Mouse (Mus musculus) midbrain, embryonic 14.5 days (tissue): ENCODE measurements around the gene Smurf2. TPM values are rescaled to one million over a fixed set of nuclear protein-coding genes. Genes with fewer than 3 reads are reported as not detected.

ENCODE experiments used
- ATAC-seq: fragments of 200-750 bp; cut with Nextera tagmentation; 2 replicates; pipeline ENCODE4 v1.8.0; 2017; ENCODE audit warnings: moderate number of reproducible peaks, moderate library complexity; ENCODE audit not compliant: low FRiP score, low TSS enrichment
- DNase-seq: peaks from one replicate; pipeline ENCODE4 v3.0.0-alpha.2; 2015
- H3K27ac ChIP-seq: fragments of 300-500 bp; sonication (generic); replicated peaks from 2 replicates; pipeline ENCODE4 v1.5.1; 2014; ENCODE audit warnings: mild to moderate bottlenecking, low read depth, low read length, moderate library complexity
- H3K27me3 ChIP-seq: fragments of 300-500 bp; sonication (generic); 2 replicates; pipeline ENCODE4 v1.6.1; 2014; ENCODE audit warnings: low read length, control low read depth, mixed read lengths; ENCODE audit not compliant: control insufficient read depth, insufficient read depth
- H3K36me3 ChIP-seq: fragments of 300-500 bp; sonication (generic); 2 replicates; pipeline ENCODE4 v1.6.1; 2014; ENCODE audit warnings: low read length, control low read depth; ENCODE audit not compliant: control insufficient read depth, insufficient read depth
- H3K4me1 ChIP-seq: fragments of 300-500 bp; sonication (generic); 2 replicates; pipeline ENCODE4 v1.6.1; 2014; ENCODE audit warnings: mild to moderate bottlenecking, antibody characterized with exemption, low read length, control low read depth; ENCODE audit not compliant: control insufficient read depth, insufficient read depth
- H3K4me2 ChIP-seq: fragments of 300-500 bp; sonication (generic); 2 replicates; pipeline ENCODE4 v1.6.1; 2014; ENCODE audit warnings: mild to moderate bottlenecking, low read length, moderate library complexity
- H3K4me3 ChIP-seq: fragments of 300-500 bp; sonication (generic); replicated peaks from 2 replicates; pipeline ENCODE4 v1.5.1; 2014; ENCODE audit warnings: low read depth, low read length
- H3K9ac ChIP-seq: fragments of 300-500 bp; sonication (generic); replicated peaks from 2 replicates; pipeline ENCODE4 v1.6.1; 2014; ENCODE audit warnings: mild to moderate bottlenecking, low read length, moderate library complexity
- H3K9me3 ChIP-seq: fragments of 300-500 bp; sonication (generic); 2 replicates; pipeline ENCODE4 v1.6.1; 2016; ENCODE audit warnings: low read length, control low read depth, mixed read lengths; ENCODE audit not compliant: control insufficient read depth
- WGBS: fragments of 180-500 bp; shearing (Covaris S2); extraction: QIAGEN DNeasy Blood & Tissue Kit; methylation state at CpG from one replicate; pipeline ENCODE4 v1.1.7; 2014; 5-methylcytosine and 5-hydroxymethylcytosine counted together
- polyA plus RNA-seq: library from polyadenylated mRNA; unstranded; fragments of >200 nt; fragmentation: Nextera tagmentation; extraction: Ambion mirVana; gene quantifications from 2 replicates; pipeline ENCODE4 v1.2.1, GENCODE M21; 2014

The Smurf2 gene
- polyA plus RNA-seq, 1 experiment from 2014 or later: 24.0 TPM

- no peak for ATAC-seq
- peaks cover 76% of the 10 kb centered on the region for H3K36me3 ChIP-seq
- H3K27ac ChIP-seq: no peak overlapping the region
- H3K27me3 ChIP-seq: no peaks in the 10 kb centered on the region
- no peak overlapping the region for H3K4me3 ChIP-seq
- H3K4me1 ChIP-seq: peaks cover 5% of the 10 kb centered on the region; the same call in 1 of the 2 replicates
- H3K9me3 ChIP-seq: no peaks in the 10 kb centered on the region
- no peak overlapping the region for H3K9ac ChIP-seq
- WGBS: 76% methylated on average over 4 of the region's 4 CpGs
- no peak for DNase-seq
- no peak overlapping the region for H3K4me2 ChIP-seq
Observed at GRCm38 (mm10) chr11:106820972-106821371, 99.5 kb downstream of the Smurf2 start.

GRCm38 (mm10) chr11:106820252-106820651 lies 100.3 kb downstream of the Smurf2 start:
- no peak overlapping the region for H3K9ac ChIP-seq
- peaks cover 82% of the 10 kb centered on the region for H3K36me3 ChIP-seq
- H3K9me3 ChIP-seq: no peaks in the 10 kb centered on the region
- no peak overlapping the region for H3K4me2 ChIP-seq
- H3K4me3 ChIP-seq: no peak overlapping the region
- DNase-seq: no peak
- ATAC-seq: no peak
- no peak overlapping the region for H3K27ac ChIP-seq
- H3K27me3 ChIP-seq: no peaks in the 10 kb centered on the region
- H3K4me1 ChIP-seq: peaks cover 5% of the 10 kb centered on the region; the same call in 1 of the 2 replicates
- 83% methylated on average over 6 of the region's 6 CpGs for WGBS

GRCm38 (mm10) chr11:106819595-106819994 lies 100.9 kb downstream of the Smurf2 start:
- no peak for DNase-seq
- Histone ChIP-seq H3K4me1 (peaks cover 5% of the 10 kb centered on the region; the same call in 1 of the 2 replicates), H3K27ac (no peak overlapping the region), H3K9ac (no peak overlapping the region), H3K27me3 (no peaks in the 10 kb centered on the region), H3K4me3 (no peak overlapping the region), H3K36me3 (peaks cover 84% of the 10 kb centered on the region), H3K9me3 (no peaks in the 10 kb centered on the region), H3K4me2 (no peak overlapping the region)
- no peak for ATAC-seq
- WGBS: 94% methylated on average over 9 of the region's 9 CpGs

GRCm38 (mm10) chr11:106818341-106818740 lies 102.2 kb downstream of the Smurf2 start:
- DNase-seq: peak; percentile 79

GRCm38 (mm10) chr11:106817808-106818207 lies 102.7 kb downstream of the Smurf2 start:
- Histone ChIP-seq H3K4me3 (no peak overlapping the region), H3K27me3 (no peaks in the 10 kb centered on the region), H3K9ac (no peak overlapping the region), H3K27ac (peak overlapping the region; percentile 10; the same call in 1 of the 2 replicates), H3K9me3 (no peaks in the 10 kb centered on the region), H3K36me3 (peaks cover 87% of the 10 kb centered on the region), H3K4me2 (no peak overlapping the region), H3K4me1 (peaks cover 5% of the 10 kb centered on the region; the same call in 1 of the 2 replicates)
- 81% methylated on average over 6 of the region's 6 CpGs for WGBS
- no peak for ATAC-seq
- DNase-seq: peak; percentile 45

More at GRCm38 (mm10) chr11:106818341-106818740, 102.2 kb downstream of the Smurf2 start:
- H3K9me3 ChIP-seq: no peaks in the 10 kb centered on the region
- no peak overlapping the region for H3K4me3 ChIP-seq
- 61% methylated on average over 9 of the region's 9 CpGs for WGBS
- H3K9ac ChIP-seq: no peak overlapping the region
- peaks cover 5% of the 10 kb centered on the region; the same call in 1 of the 2 replicates for H3K4me1 ChIP-seq
- no peak for ATAC-seq
- no peak overlapping the region for H3K4me2 ChIP-seq
- H3K36me3 ChIP-seq: peaks cover 87% of the 10 kb centered on the region
- no peaks in the 10 kb centered on the region for H3K27me3 ChIP-seq
- H3K27ac ChIP-seq: peak overlapping the region; percentile 10; the same call in 1 of the 2 replicates

GRCm38 (mm10) chr11:106817156-106817555 lies 103.4 kb downstream of the Smurf2 start:
- Histone ChIP-seq H3K4me3 (no peak overlapping the region), H3K27ac (0 out of 2 replicates have a peak overlapping the region, but pooled peaks have one; percentile 3), H3K9me3 (no peaks in the 10 kb centered on the region), H3K36me3 (peaks cover 87% of the 10 kb centered on the region), H3K27me3 (no peaks in the 10 kb centered on the region), H3K9ac (no peak overlapping the region), H3K4me2 (no peak overlapping the region), H3K4me1 (peaks cover 5% of the 10 kb centered on the region; the same call in 1 of the 2 replicates)
- ATAC-seq (no peak), DNase-seq (no peak)
- 85% methylated on average over 3 of the region's 3 CpGs for WGBS

- Histone ChIP-seq H3K27ac (no peak overlapping the region), H3K36me3 (peaks cover 93% of the 10 kb centered on the region), H3K4me2 (no peak overlapping the region), H3K4me3 (no peak overlapping the region), H3K9me3 (no peaks in the 10 kb centered on the region), H3K4me1 (peaks cover 5% of the 10 kb centered on the region; the same call in 1 of the 2 replicates), H3K9ac (no peak overlapping the region), H3K27me3 (no peaks in the 10 kb centered on the region)
- 75% methylated on average over 7 of the region's 7 CpGs for WGBS
- DNase-seq (no peak), ATAC-seq (no peak)
Observed at GRCm38 (mm10) chr11:106816316-106816715, 104.2 kb downstream of the Smurf2 start.

- Histone ChIP-seq H3K9me3 (no peaks in the 10 kb centered on the region), H3K4me3 (no peak overlapping the region), H3K27me3 (no peaks in the 10 kb centered on the region), H3K27ac (no peak overlapping the region), H3K4me1 (peaks cover 5% of the 10 kb centered on the region; the same call in 1 of the 2 replicates), H3K36me3 (peaks cover 94% of the 10 kb centered on the region), H3K9ac (no peak overlapping the region), H3K4me2 (no peak overlapping the region)
- WGBS: 90% methylated on average over 2 of the region's 2 CpGs
- DNase-seq (no peak), ATAC-seq (no peak)
Observed at GRCm38 (mm10) chr11:106815761-106816160, 104.8 kb downstream of the Smurf2 start.

GRCm38 (mm10) chr11:106815331-106815730 lies 105.2 kb downstream of the Smurf2 start:
- no peak overlapping the region for H3K4me2 ChIP-seq
- ATAC-seq: no peak
- H3K9me3 ChIP-seq: no peaks in the 10 kb centered on the region
- H3K4me1 ChIP-seq: peaks cover 5% of the 10 kb centered on the region; the same call in 1 of the 2 replicates
- H3K27me3 ChIP-seq: no peaks in the 10 kb centered on the region
- DNase-seq: no peak
- no peak overlapping the region for H3K27ac ChIP-seq
- peaks cover 93% of the 10 kb centered on the region for H3K36me3 ChIP-seq
- H3K9ac ChIP-seq: no peak overlapping the region
- 98% methylated on average over 2 of the region's 2 CpGs for WGBS
- H3K4me3 ChIP-seq: no peak overlapping the region
